Mouse (Mus musculus) hindbrain, postnatal 0 days (tissue): ENCODE data around the gene Large2. TPM values are rescaled to one million over a fixed set of nuclear protein-coding genes. Genes with fewer than 3 reads are reported as not detected.

Experiments used
- ATAC-seq: fragments of 200-750 bp; cut with Nextera tagmentation; 2 replicates; pipeline ENCODE4 v1.8.0; 2017; ENCODE audit warnings: mild to moderate bottlenecking, moderate TSS enrichment, moderate library complexity
- DNase-seq: peaks from one replicate; pipeline ENCODE4 v3.0.0-alpha.2; 2015; ENCODE audit warnings: low spot score
- H3K27ac ChIP-seq: fragments of 300-500 bp; sonication (generic); 2 replicates; pipeline ENCODE4 v1.5.1; 2014; ENCODE audit warnings: mild to moderate bottlenecking
- H3K27me3 ChIP-seq: fragments of 300-500 bp; sonication (generic); 2 replicates; pipeline ENCODE4 v1.6.1; 2014; ENCODE audit warnings: low read length, mixed read lengths; ENCODE audit not compliant: insufficient read depth
- H3K36me3 ChIP-seq: fragments of 300-500 bp; sonication (generic); 2 replicates; pipeline ENCODE4 v1.6.1; 2014; ENCODE audit warnings: low read length, mixed read lengths; ENCODE audit not compliant: insufficient read depth
- H3K4me1 ChIP-seq: fragments of 300-500 bp; sonication (generic); 2 replicates; pipeline ENCODE4 v1.6.1; 2014; ENCODE audit warnings: antibody characterized with exemption, low read length, mixed read lengths; ENCODE audit not compliant: insufficient read depth
- H3K4me2 ChIP-seq: fragments of 300-500 bp; sonication (generic); 2 replicates; pipeline ENCODE4 v1.6.1; 2014; ENCODE audit warnings: low read depth, mild to moderate bottlenecking, low read length, moderate library complexity, mixed read lengths
- H3K4me3 ChIP-seq: fragments of 300-500 bp; sonication (generic); 2 replicates; pipeline ENCODE4 v1.5.1; 2014; ENCODE audit warnings: low read length
- H3K9ac ChIP-seq: fragments of 300-500 bp; sonication (generic); replicated peaks from 2 replicates; pipeline ENCODE4 v1.6.1; 2014; ENCODE audit warnings: mild to moderate bottlenecking, low read length, moderate library complexity, mixed read lengths
- H3K9me3 ChIP-seq: fragments of 300-500 bp; sonication (generic); 2 replicates; pipeline ENCODE4 v1.6.1; 2016; ENCODE audit warnings: low read length, mixed read lengths
- CTCF ChIP-seq: IDR thresholded peaks from 2 replicates; pipeline ENCODE4 v1.5.1; 2016; ENCODE audit warnings: antibody characterized with exemption, control low read depth, low read depth
- WGBS: fragments of 180-500 bp; shearing (Covaris S2); extraction: QIAGEN DNeasy Blood & Tissue Kit; methylation state at CpG from one replicate; pipeline ENCODE4 v1.1.7; 2014; 5-methylcytosine and 5-hydroxymethylcytosine counted together
- polyA plus RNA-seq: library from polyadenylated mRNA; unstranded; fragments of >200 nt; fragmentation: Nextera tagmentation; extraction: Ambion mirVana; gene quantifications from 2 replicates; pipeline ENCODE4 v1.2.1, GENCODE M21; 2015
- total RNA-seq: library from RNA; depleted of rRNA; stranded (reverse); fragments of >200 nt; gene quantifications from 2 replicates; pipeline ENCODE4 v1.2.3, GENCODE M21; 2014; rRNA removed

Gene Large2
- 0.11 and 0.16 TPM in 2 replicates for total RNA-seq
- 1.8 and 2.1 TPM in 2 replicates for polyA plus RNA-seq

GRCm38 (mm10) chr2:92374514-92374913 is at the start of gene Large2, which contains the start of gene Pex16:
Gene Large2 (minus strand): TSS chr2:92374869.
Gene Pex16 (plus strand): TSS chr2:92374676.
- peak within 1 kb of the TSS; percentile 66 for H3K4me2 ChIP-seq
- H3K4me1 ChIP-seq, result peaks cover 29% of the 10 kb centered on the region
- peak within 1 kb of the TSS; percentile 80 for H3K27ac ChIP-seq
- H3K27me3 ChIP-seq, result no peaks in the 10 kb centered on the region
- DNase-seq, result peak; percentile 71
- WGBS, result 6% methylated on average over 16 of the region's 16 CpGs
- no peak for TF ChIP-seq CTCF
- H3K9ac ChIP-seq, result peak within 1 kb of the TSS; percentile 56
- peaks cover 13% of the 10 kb centered on the region for H3K36me3 ChIP-seq
- peak within 1 kb of the TSS; percentile 55 for H3K4me3 ChIP-seq
- ATAC-seq, result no peak
- no peaks in the 10 kb centered on the region for H3K9me3 ChIP-seq

GRCm38 (mm10) chr2:92423702-92424461 is 49.2 kb upstream of the Large2 start:
- Histone ChIP-seq H3K4me1 (peaks cover 42% of the 10 kb centered on the region), H3K27ac (peak overlapping the region; percentile 85), H3K4me3 (no peak overlapping the region), H3K9ac (no peak overlapping the region), H3K36me3 (peaks cover 37% of the 10 kb centered on the region; the same call in 1 of the 2 replicates), H3K27me3 (no peaks in the 10 kb centered on the region), H3K4me2 (no peak overlapping the region; the same call in 1 of the 2 replicates), H3K9me3 (no peaks in the 10 kb centered on the region)
- TF ChIP-seq CTCF, result peak; percentile 25
- ATAC-seq (peak; percentile 58), DNase-seq (peak; percentile 80)
- WGBS, result 42% methylated on average over 9 of the region's 9 CpGs

- no peak for TF ChIP-seq CTCF
- Histone ChIP-seq H3K4me3 (no peak overlapping the region), H3K4me1 (peaks cover 39% of the 10 kb centered on the region), H3K36me3 (peaks cover 45% of the 10 kb centered on the region; the same call in 1 of the 2 replicates), H3K9ac (no peak overlapping the region), H3K27ac (peak overlapping the region; percentile 85; the same call in 1 of the 2 replicates), H3K4me2 (no peak overlapping the region), H3K27me3 (no peaks in the 10 kb centered on the region), H3K9me3 (no peaks in the 10 kb centered on the region)
- WGBS, result 83% methylated on average over 9 of the region's 9 CpGs
- ATAC-seq (no peak), DNase-seq (no peak)
These were observed 48.5 kb upstream of the Large2 start for GRCm38 (mm10) chr2:92423156-92423555.

GRCm38 (mm10) chr2:92422388-92423135 is 47.9 kb upstream of the Large2 start:
- H3K4me2 ChIP-seq, result no peak overlapping the region
- H3K9ac ChIP-seq, result no peak overlapping the region
- peak overlapping the region; percentile 85; the same call in 1 of the 2 replicates for H3K27ac ChIP-seq
- no peak overlapping the region for H3K4me3 ChIP-seq
- TF ChIP-seq CTCF, result peak; percentile 60
- 66% methylated on average over 10 of the region's 10 CpGs for WGBS
- H3K27me3 ChIP-seq, result no peaks in the 10 kb centered on the region
- DNase-seq (peak; percentile 52), ATAC-seq (no peak; the same call in 1 of the 2 replicates)
- H3K9me3 ChIP-seq, result no peaks in the 10 kb centered on the region
- peaks cover 50% of the 10 kb centered on the region; the same call in 1 of the 2 replicates for H3K36me3 ChIP-seq
- H3K4me1 ChIP-seq, result peaks cover 33% of the 10 kb centered on the region

GRCm38 (mm10) chr2:92421723-92422387 is 47.2 kb upstream of the Large2 start:
- Histone ChIP-seq H3K4me1 (peaks cover 27% of the 10 kb centered on the region), H3K27ac (no peak overlapping the region), H3K9ac (no peak overlapping the region), H3K4me3 (no peak overlapping the region), H3K9me3 (no peaks in the 10 kb centered on the region), H3K27me3 (no peaks in the 10 kb centered on the region), H3K36me3 (peaks cover 57% of the 10 kb centered on the region; the same call in 1 of the 2 replicates), H3K4me2 (no peak overlapping the region)
- no peak for TF ChIP-seq CTCF
- WGBS, result 90% methylated on average over 7 of the region's 7 CpGs
- DNase-seq (no peak), ATAC-seq (no peak)

GRCm38 (mm10) chr2:92411705-92412104 is 37.0 kb upstream of the Large2 start:
- 92% methylated on average over 10 of the region's 10 CpGs for WGBS

More at GRCm38 (mm10) chr2:92411705-92412104, 37.0 kb upstream of the Large2 start:
- Histone ChIP-seq H3K36me3 (peaks cover 89% of the 10 kb centered on the region), H3K9ac (no peak overlapping the region), H3K4me2 (no peak overlapping the region), H3K4me1 (no peaks in the 10 kb centered on the region), H3K27ac (no peak overlapping the region), H3K27me3 (no peaks in the 10 kb centered on the region), H3K9me3 (no peaks in the 10 kb centered on the region), H3K4me3 (no peak overlapping the region)
- ATAC-seq (no peak), DNase-seq (no peak)
- TF ChIP-seq CTCF, result no peak
